Comparison of ENCODE assay signal across 9 mouse cellular contexts in the genomic region with DNA sequence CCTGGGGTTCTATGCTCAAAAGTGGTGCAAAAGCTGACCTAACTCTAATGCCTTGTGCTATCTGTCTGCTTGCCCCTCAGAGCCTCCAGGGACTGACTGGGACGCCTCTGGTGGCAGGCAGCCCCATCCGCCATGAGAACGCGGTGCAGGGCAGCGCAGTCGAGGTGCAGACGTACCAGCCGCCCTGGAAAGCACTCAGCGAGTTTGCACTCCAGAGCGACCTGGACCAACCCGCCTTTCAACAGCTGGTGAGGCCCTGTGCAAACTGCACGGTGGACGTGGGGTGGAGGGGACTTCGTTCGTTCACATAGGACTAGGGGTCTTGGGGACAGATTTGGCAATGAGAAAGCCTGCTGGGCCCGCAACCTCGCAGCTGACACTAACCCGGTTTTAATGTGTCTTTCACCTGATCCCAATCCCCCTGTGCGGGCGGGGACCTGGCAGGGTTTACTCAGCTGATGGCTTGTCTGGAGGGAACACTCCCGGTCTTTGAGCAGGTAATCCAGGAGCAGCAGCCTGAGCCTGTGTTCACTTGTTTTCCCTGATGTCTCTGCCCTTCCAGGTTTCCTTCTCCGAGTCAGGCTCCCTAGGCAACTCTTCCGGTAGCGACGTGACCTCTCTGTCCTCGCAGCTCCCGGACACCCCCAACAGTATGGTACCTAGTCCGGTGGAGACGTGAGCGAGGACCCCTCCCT. TPM values are rescaled to one million over a fixed set of nuclear protein-coding genes. Genes with fewer than 3 reads are reported as not detected.
DNase-seq lines count a peak whose midpoint lies in the region; ATAC-seq lines count a peak whose summit lies in the region.
"Had no signal": no experiment of that assay in that cellular context is flagged by ENCODE, and none has a peak within 500 bp of the region (broad histone marks: within the 10 kb centered on the region; RNA-seq: fewer than 3 reads in every experiment).

No protein-coding gene starts in this region.

- 0 out of 2 replicates have a peak overlapping the region, but pooled peaks have one; percentile 7 for H3K9ac ChIP-seq in heart, embryonic 15.5 days

- H3K4me3 ChIP-seq in heart, embryonic 15.5 days: peak overlapping the region; percentile 56
- H3K4me3 ChIP-seq in limb, embryonic 10.5 days: peak overlapping the region; percentile 31

- H3K4me1 ChIP-seq in heart, embryonic 15.5 days (replicated peaks): peaks cover 55% of the 10 kb centered on the region
- peaks cover 71% of the 10 kb centered on the region for H3K4me1 ChIP-seq in limb, embryonic 10.5 days

- no peak for ATAC-seq in heart, embryonic 15.5 days (replicated peaks; ENCODE audit: insufficient number of reproducible peaks, insufficient read depth, low FRiP score, low read depth)
- ATAC-seq: Patski had no signal

- 3% methylated on average over 30 of the region's 30 CpGs for WGBS in heart, embryonic 15.5 days
- WGBS in limb, embryonic 10.5 days: 2% methylated on average over 30 of the region's 30 CpGs

- intact Hi-C loops in heart, postnatal 25 days (cut with DNase I): loop anchor here (5.0 kb wide), 1 partner anchor 392 kb away; a partner anchor contains a TSS

- peak overlapping the region; percentile 60 for H3K4me2 ChIP-seq in heart, embryonic 15.5 days

- H3K27ac ChIP-seq in heart, embryonic 15.5 days: no peak overlapping the region
- H3K27ac ChIP-seq in limb, embryonic 10.5 days: no peak overlapping the region

- H3K27me3 ChIP-seq in heart, embryonic 15.5 days: peaks cover 92% of the 10 kb centered on the region
- H3K27me3 ChIP-seq in limb, embryonic 10.5 days (ENCODE audit: low read depth, poor library complexity, severe bottlenecking): peaks cover 100% of the 10 kb centered on the region
- H3K27me3 ChIP-seq: Patski had no signal

- no peaks in the 10 kb centered on the region for H3K9me3 ChIP-seq in heart, embryonic 15.5 days (replicated peaks)
- H3K9me3 ChIP-seq in limb, embryonic 10.5 days (replicated peaks): no peaks in the 10 kb centered on the region

- no peaks in the 10 kb centered on the region for H3K36me3 ChIP-seq in heart, embryonic 15.5 days
- H3K36me3 ChIP-seq in limb, embryonic 10.5 days: no peaks in the 10 kb centered on the region

- DNase-seq in heart, adult 18-20 months: peak; percentile 28 to 69
- DNase-seq in heart, postnatal 25 days (ENCODE audit: low spot score): no peak
- DNase-seq in B cell, adult 2 months: peak; percentile 52 to 63
- DNase-seq in cerebellum, adult 9-10 months: peak; percentile 34
- DNase-seq in limb, embryonic 10.5 days (ENCODE audit: low spot score): peak; percentile 74
- DNase-seq in retina, embryonic 14.5 days (ENCODE audit: low spot score): peak; percentile 59
- no peak for DNase-seq in adipocyte (ENCODE audit: low spot score)

RNA-seq across cellular contexts. Expression of a gene that starts 6.5 kb away (rescaled TPM):
- not detected for total RNA-seq in heart, adult 18-20 months (2021)
- total RNA-seq in heart, postnatal 25 days (2021): under 1 TPM in 1 of 2 experiments, not detected in 1; 0.26 TPM
- 0.08 and 0.86 TPM in 2 replicates for polyA plus RNA-seq in heart, embryonic 15.5 days (2015; fragmentation: Nextera tagmentation; extraction: Ambion mirVana)
- polyA plus RNA-seq in limb, embryonic 10.5 days (2016; fragmentation: Nextera tagmentation; extraction: Ambion mirVana): 2.5 and 3.4 TPM in 2 replicates

RNA-seq across cellular contexts. Expression of a gene that starts 33.0 kb away (rescaled TPM):
- total RNA-seq in heart, adult 18-20 months (2021): 1,000 to 10,000 TPM; 1,027 to 1,034 TPM
- total RNA-seq in heart, postnatal 25 days (2021): 100 to 1,000 TPM; 846 to 861 TPM
- polyA plus RNA-seq in heart, embryonic 15.5 days (2015; fragmentation: Nextera tagmentation; extraction: Ambion mirVana): 339 and 435 TPM in 2 replicates
- 147 and 170 TPM in 2 replicates for polyA plus RNA-seq in limb, embryonic 10.5 days (2016; fragmentation: Nextera tagmentation; extraction: Ambion mirVana)

Comparison
In these comparisons a context has a peak if more than half of its experiments do, and no peak if none do; other contexts are left out.
1. DNase-seq: peak in heart, adult 18-20 months (2 of 2), B cell, adult 2 months (2 of 2), cerebellum, adult 9-10 months (single experiment), limb, embryonic 10.5 days (single experiment) and retina, embryonic 14.5 days (single experiment); none in heart, postnatal 25 days (single experiment) and adipocyte (single experiment).